Mouse (Mus musculus) bone marrow macrophage, adult 2 months (primary cell): Measurements from ENCODE around the gene Arhgap8.

Experiments used
- CTCF ChIP-seq: IDR thresholded peaks from 2 replicates; pipeline ENCODE4 v1.5.1; 2012; ENCODE audit warnings: low read depth, mild to moderate bottlenecking, low read length, moderate library complexity
- POLR2A ChIP-seq: IDR thresholded peaks from 2 replicates; pipeline ENCODE4 v1.6.1; 2012; ENCODE audit warnings: mild to moderate bottlenecking, low read depth, low read length, borderline replicate concordance

GRCm38 (mm10) chr15:84762712-84763422 is 43.0 kb downstream of the Arhgap8 start:
- TF ChIP-seq CTCF (no peak), POLR2A (no peak)
